Mouse (Mus musculus) hindbrain, embryonic 14.5 days (tissue): ENCODE measurements at regions not wholly inside any gene's neighbourhood (a gene's known extent, or its start where the extent isn't known, plus 50 kb on each side); places are given as distances from the start of the nearest gene placed in this dataset.

Source experiments
- ATAC-seq: fragments of 200-750 bp; cut with Nextera tagmentation; 2 replicates; pipeline ENCODE4 v1.8.0; 2017; ENCODE audit warnings: moderate number of reproducible peaks, mild to moderate bottlenecking, moderate TSS enrichment, moderate library complexity; ENCODE audit not compliant: low FRiP score
- DNase-seq: peaks from one replicate; pipeline ENCODE4 v3.0.0-alpha.2; 2015; ENCODE audit warnings: low spot score
- H3K27ac ChIP-seq: fragments of 300-500 bp; sonication (generic); 2 replicates; pipeline ENCODE4 v1.5.1; 2014; ENCODE audit warnings: mild to moderate bottlenecking, moderate library complexity
- H3K27me3 ChIP-seq: fragments of 300-500 bp; sonication (generic); 2 replicates; pipeline ENCODE4 v1.6.1; 2014; ENCODE audit warnings: mild to moderate bottlenecking, low read length, mixed read lengths; ENCODE audit not compliant: control insufficient read depth, insufficient read depth
- H3K36me3 ChIP-seq: fragments of 300-500 bp; sonication (generic); replicated peaks from 2 replicates; pipeline ENCODE4 v1.6.1; 2014; ENCODE audit not compliant: control insufficient read depth, insufficient read depth
- H3K4me1 ChIP-seq: fragments of 300-500 bp; sonication (generic); replicated peaks from 2 replicates; pipeline ENCODE4 v1.6.1; 2014; ENCODE audit warnings: antibody characterized with exemption, low read length, mixed read lengths; ENCODE audit not compliant: control insufficient read depth, insufficient read depth
- H3K4me2 ChIP-seq: fragments of 300-500 bp; sonication (generic); replicated peaks from 2 replicates; pipeline ENCODE4 v1.6.1; 2014; ENCODE audit warnings: mild to moderate bottlenecking, moderate library complexity
- H3K4me3 ChIP-seq: fragments of 300-500 bp; sonication (generic); replicated peaks from 2 replicates; pipeline ENCODE4 v1.5.1; 2014; ENCODE audit warnings: mild to moderate bottlenecking, low read length
- H3K9ac ChIP-seq: fragments of 300-500 bp; sonication (generic); 2 replicates; pipeline ENCODE4 v1.6.1; 2014
- H3K9me3 ChIP-seq: fragments of 300-500 bp; sonication (generic); 2 replicates; pipeline ENCODE4 v1.6.1; 2016; ENCODE audit warnings: low read length; ENCODE audit not compliant: control insufficient read depth
- WGBS: fragments of 180-500 bp; shearing (Covaris S2); extraction: QIAGEN DNeasy Blood & Tissue Kit; methylation state at CpG from one replicate; pipeline ENCODE4 v1.1.7; 2014; 5-methylcytosine and 5-hydroxymethylcytosine counted together

- Histone ChIP-seq H3K4me1 (no peaks in the 10 kb centered on the region), H3K4me2 (no peak overlapping the region), H3K4me3 (no peak overlapping the region), H3K27ac (no peak overlapping the region), H3K9me3 (no peaks in the 10 kb centered on the region), H3K36me3 (no peaks in the 10 kb centered on the region), H3K27me3 (no peaks in the 10 kb centered on the region), H3K9ac (no peak overlapping the region)
- no peak for DNase-seq
- WGBS, result 66% methylated on average over 6 of the region's 6 CpGs
- ATAC-seq, result no peak
Observed at GRCm38 (mm10) chr1:14627204-14627603, 1465.9 kb downstream of the 4930444P10Rik start.

DNA sequence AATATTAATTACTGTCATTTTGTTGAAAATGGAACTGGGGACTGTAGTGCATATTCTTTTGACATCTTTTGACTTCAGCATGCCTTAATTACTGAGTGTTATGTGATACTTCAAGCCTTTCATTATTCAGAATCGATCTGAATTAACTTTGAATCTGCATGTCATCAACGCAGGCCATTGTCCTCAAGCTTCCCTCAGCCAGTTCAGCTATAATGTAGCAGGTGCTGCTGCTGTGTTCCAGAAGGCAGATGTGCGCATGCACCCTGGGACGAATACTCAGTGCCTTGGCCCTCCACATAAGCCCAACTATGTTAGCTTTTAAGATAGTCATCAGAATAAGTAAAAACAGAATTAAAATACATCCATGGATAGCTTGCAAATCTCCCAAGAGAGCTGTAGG, 1466.4 kb downstream of the 4930444P10Rik start:
- ATAC-seq (no peak), DNase-seq (no peak)
- H3K36me3 ChIP-seq, result no peaks in the 10 kb centered on the region
- H3K4me3 ChIP-seq, result no peak overlapping the region
- no peaks in the 10 kb centered on the region for H3K27me3 ChIP-seq
- H3K9ac ChIP-seq, result no peak overlapping the region
- no peaks in the 10 kb centered on the region for H3K9me3 ChIP-seq
- H3K4me2 ChIP-seq, result no peak overlapping the region
- no peak overlapping the region for H3K27ac ChIP-seq
- WGBS, result 55% methylated on average over 4 of the region's 4 CpGs
- no peaks in the 10 kb centered on the region for H3K4me1 ChIP-seq

DNA sequence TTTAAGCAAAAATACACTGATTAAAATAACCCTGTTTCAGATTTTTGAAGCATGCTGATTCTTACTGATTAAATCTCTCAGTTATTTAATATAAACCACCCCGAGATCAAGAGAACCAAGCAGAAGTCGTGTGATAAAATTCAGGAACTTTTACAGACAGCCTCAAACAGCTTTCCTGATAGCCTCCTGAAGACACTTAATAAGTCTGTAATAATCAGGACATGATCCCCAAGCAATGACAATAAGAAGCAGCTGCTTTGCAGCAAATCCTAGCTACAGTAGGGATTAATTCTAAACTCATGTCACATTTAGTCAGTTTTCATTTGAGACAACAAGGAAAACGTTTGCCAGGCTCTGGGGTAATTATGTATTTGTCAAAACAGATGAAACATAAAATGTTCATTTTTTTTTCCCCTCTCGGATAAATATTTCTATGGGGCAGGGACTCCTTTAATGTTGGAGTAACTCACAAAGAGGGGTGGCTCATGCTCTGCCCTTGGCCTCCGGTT, 1472.1 kb downstream of the 4930444P10Rik start:
- no peak for ATAC-seq

DNA sequence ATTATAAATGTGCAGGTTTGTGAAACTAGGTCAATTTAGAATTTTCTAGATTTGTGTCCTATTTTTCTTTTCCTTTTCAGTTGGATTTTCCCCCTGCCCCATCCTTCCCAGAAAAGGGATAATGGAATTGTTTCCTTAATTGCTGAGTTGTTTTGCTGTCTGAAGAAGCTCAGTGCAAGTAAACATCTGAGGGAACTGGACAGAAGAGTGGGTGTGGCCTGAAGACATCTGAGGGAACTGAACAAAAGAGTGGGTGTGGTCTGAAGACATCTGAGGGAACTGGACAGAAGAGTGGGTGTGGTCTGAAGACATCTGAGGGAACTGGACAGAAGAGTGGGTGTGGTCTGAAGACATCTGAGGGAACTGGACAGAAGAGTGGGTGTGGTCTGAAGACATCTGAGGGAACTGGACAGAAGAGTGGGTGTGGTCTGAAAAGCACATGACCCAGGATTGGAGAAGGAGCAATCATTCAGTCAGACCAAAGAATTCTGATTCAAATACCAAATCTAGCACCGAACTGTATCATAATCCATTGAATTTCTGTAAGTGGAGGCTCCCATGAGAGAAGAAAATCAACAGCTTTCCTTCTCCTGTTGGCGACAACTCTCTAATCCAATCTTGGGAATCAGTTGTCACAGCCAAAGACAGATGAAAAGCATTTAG, 1479.8 kb downstream of the 4930444P10Rik start:
- H3K4me3 ChIP-seq, result no peak overlapping the region
- ATAC-seq, result no peak
- H3K9me3 ChIP-seq, result no peaks in the 10 kb centered on the region
- 93% methylated on average over 2 of the region's 2 CpGs for WGBS
- H3K9ac ChIP-seq, result no peak overlapping the region
- H3K36me3 ChIP-seq, result no peaks in the 10 kb centered on the region
- no peaks in the 10 kb centered on the region for H3K27me3 ChIP-seq
- H3K27ac ChIP-seq, result no peak overlapping the region
- H3K4me1 ChIP-seq, result no peaks in the 10 kb centered on the region
- DNase-seq, result no peak
- H3K4me2 ChIP-seq, result no peak overlapping the region

More for the DNA sequence above, 1472.1 kb downstream of the 4930444P10Rik start:
- H3K4me3 ChIP-seq, result no peak overlapping the region
- no peaks in the 10 kb centered on the region for H3K9me3 ChIP-seq
- no peaks in the 10 kb centered on the region for H3K27me3 ChIP-seq
- 74% methylated on average over 5 of the region's 5 CpGs for WGBS
- no peak overlapping the region for H3K9ac ChIP-seq
- no peak overlapping the region for H3K27ac ChIP-seq
- no peaks in the 10 kb centered on the region for H3K36me3 ChIP-seq
- DNase-seq, result no peak
- no peaks in the 10 kb centered on the region for H3K4me1 ChIP-seq
- H3K4me2 ChIP-seq, result no peak overlapping the region

- Histone ChIP-seq H3K9me3 (no peaks in the 10 kb centered on the region), H3K27me3 (no peaks in the 10 kb centered on the region), H3K4me1 (no peaks in the 10 kb centered on the region), H3K4me3 (no peak overlapping the region), H3K36me3 (no peaks in the 10 kb centered on the region), H3K27ac (no peak overlapping the region), H3K9ac (no peak overlapping the region), H3K4me2 (no peak overlapping the region)
- 13% methylated on average over 2 of the region's 2 CpGs for WGBS
- no peak for DNase-seq
- ATAC-seq, result no peak
Observed at GRCm38 (mm10) chr1:14609054-14609453, 1484.1 kb downstream of the 4930444P10Rik start.

DNA sequence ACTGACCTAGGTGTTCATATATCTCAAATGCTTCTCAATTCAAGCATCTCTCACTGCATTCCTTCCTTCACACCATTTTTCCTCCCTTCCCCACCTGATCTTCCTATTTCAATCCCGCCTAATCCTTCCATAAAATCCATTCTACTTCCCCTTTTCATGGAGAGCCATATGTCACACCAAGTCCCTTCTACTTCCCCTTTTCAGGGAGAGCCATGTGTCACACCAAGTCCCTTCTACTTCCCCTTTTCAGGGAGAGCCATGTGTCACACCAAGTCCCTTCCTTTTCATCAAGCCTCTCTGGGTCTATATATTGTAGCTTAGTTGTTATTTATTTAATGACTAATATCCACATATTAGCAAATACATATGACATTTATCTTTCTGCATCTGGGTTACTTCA, 1497.2 kb downstream of the 4930444P10Rik start:
- no peak overlapping the region for H3K27ac ChIP-seq
- 84% methylated on average over 1 of the region's 1 CpGs for WGBS
- H3K9me3 ChIP-seq, result no peaks in the 10 kb centered on the region
- H3K36me3 ChIP-seq, result no peaks in the 10 kb centered on the region
- H3K4me2 ChIP-seq, result no peak overlapping the region
- no peaks in the 10 kb centered on the region for H3K4me1 ChIP-seq
- DNase-seq (no peak), ATAC-seq (no peak)
- no peaks in the 10 kb centered on the region for H3K27me3 ChIP-seq
- no peak overlapping the region for H3K4me3 ChIP-seq
- H3K9ac ChIP-seq, result no peak overlapping the region

- no peaks in the 10 kb centered on the region for H3K36me3 ChIP-seq
- 95% methylated on average over 5 of the region's 5 CpGs for WGBS
- H3K4me1 ChIP-seq, result no peaks in the 10 kb centered on the region
- H3K27ac ChIP-seq, result no peak overlapping the region
- no peak overlapping the region for H3K9ac ChIP-seq
- H3K4me2 ChIP-seq, result no peak overlapping the region
- no peaks in the 10 kb centered on the region for H3K9me3 ChIP-seq
- no peak for DNase-seq
- no peak overlapping the region for H3K4me3 ChIP-seq
- no peak for ATAC-seq
- no peaks in the 10 kb centered on the region for H3K27me3 ChIP-seq
Observed at GRCm38 (mm10) chr1:14589905-14590304, 1503.2 kb downstream of the 4930444P10Rik start.

DNA sequence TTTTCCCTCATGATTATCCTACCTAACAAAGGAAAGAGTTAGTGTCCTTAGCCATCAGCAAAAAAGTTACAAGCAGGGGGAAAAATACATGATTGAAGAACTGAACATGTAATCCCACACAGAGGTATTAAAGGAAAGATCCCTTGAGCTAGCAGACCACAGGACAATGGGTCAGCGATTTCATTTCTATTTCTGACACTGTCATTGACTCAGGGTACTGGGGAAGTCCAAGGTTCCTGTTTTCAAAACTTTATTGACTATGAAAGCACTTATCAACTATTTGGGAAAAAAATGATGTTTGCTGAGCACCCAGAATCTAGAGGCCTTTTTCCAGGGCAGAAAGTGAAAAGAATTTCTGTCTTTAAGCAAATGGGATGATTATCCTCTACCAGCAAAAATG, 1513.7 kb downstream of the 4930444P10Rik start:
- no peaks in the 10 kb centered on the region for H3K4me1 ChIP-seq
- no peak overlapping the region for H3K9ac ChIP-seq

DNA sequence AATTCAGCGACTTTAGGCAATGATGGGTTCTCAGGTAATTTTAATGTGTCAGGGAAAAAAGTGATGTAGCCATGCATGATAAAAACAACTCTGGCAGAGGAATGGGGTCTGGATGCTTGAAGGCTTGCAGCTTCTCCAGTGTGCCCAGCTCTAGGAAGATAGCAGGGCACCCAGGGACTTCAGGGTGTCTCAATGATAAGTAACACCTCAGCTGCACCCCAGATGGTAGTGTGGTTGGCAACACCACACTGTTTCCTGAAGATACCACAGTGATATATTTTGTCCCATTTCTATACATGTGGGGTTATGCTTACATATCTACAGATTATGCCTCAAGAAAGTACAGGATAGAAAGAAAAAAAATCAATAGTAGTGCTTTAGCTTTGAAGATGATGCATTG, 1516.9 kb downstream of the 4930444P10Rik start:
- H3K9ac ChIP-seq, result no peak overlapping the region
- no peaks in the 10 kb centered on the region for H3K4me1 ChIP-seq
- 92% methylated on average over 1 of the region's 1 CpGs for WGBS
- no peaks in the 10 kb centered on the region for H3K27me3 ChIP-seq
- H3K9me3 ChIP-seq, result no peaks in the 10 kb centered on the region
- no peak for ATAC-seq
- no peak overlapping the region for H3K27ac ChIP-seq
- no peak for DNase-seq
- H3K4me3 ChIP-seq, result no peak overlapping the region
- no peaks in the 10 kb centered on the region for H3K36me3 ChIP-seq
- H3K4me2 ChIP-seq, result no peak overlapping the region

More for the DNA sequence above, 1513.7 kb downstream of the 4930444P10Rik start:
- Histone ChIP-seq H3K4me2 (no peak overlapping the region), H3K36me3 (no peaks in the 10 kb centered on the region), H3K27me3 (no peaks in the 10 kb centered on the region), H3K4me3 (no peak overlapping the region), H3K27ac (no peak overlapping the region), H3K9me3 (no peaks in the 10 kb centered on the region)
- no peak for ATAC-seq
- DNase-seq, result no peak
- WGBS, result 81% methylated on average over 1 of the region's 1 CpGs

DNA sequence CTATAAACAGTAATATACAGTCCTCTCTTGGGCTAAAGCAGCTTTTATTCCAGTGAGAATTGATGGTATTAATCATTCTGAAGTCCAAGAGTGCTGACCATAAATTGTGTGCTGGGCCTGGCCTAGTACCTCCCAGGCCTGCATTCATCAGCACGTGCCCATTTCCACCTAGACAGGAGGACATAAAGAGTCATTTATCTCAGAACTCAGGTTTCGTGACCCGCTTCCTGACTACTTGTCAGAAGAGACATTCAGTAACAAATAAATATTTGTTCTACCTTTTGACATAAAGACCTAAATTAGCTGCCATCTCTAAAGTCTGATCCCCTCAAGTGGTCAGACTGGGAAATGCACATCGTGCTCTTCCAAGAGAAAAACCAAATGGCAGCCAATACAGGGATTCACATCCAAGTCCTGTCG, 1522.6 kb downstream of the 4930444P10Rik start:
- H3K36me3 ChIP-seq, result no peaks in the 10 kb centered on the region
- no peaks in the 10 kb centered on the region for H3K4me1 ChIP-seq
- no peak overlapping the region for H3K4me3 ChIP-seq
- H3K4me2 ChIP-seq, result no peak overlapping the region
- no peaks in the 10 kb centered on the region for H3K27me3 ChIP-seq
- WGBS, result 31% methylated on average over 5 of the region's 5 CpGs
- peak; percentile 52 for DNase-seq
- ATAC-seq, result no peak
- H3K9ac ChIP-seq, result no peak overlapping the region
- no peaks in the 10 kb centered on the region for H3K9me3 ChIP-seq
- H3K27ac ChIP-seq, result no peak overlapping the region
